Mouse (Mus musculus) gastrocnemius, adult 18-20 months (tissue): Measurements from ENCODE around the gene Rasgrp2. TPM values are rescaled to one million over a fixed set of nuclear protein-coding genes. Genes with fewer than 3 reads are reported as not detected.

ENCODE experiments used
- DNase-seq: peaks from one replicate; pipeline ENCODE4 v3.0.0; 2021; ENCODE audit warnings: low spot score
- total RNA-seq, 2 experiments: library from RNA; stranded (reverse); gene quantifications; 2 replicates each; pipeline ENCODE4 v1.2.3; 2021

The Rasgrp2 gene
- total RNA-seq, 2 experiments from 2014 or later, result 8.3 to 18.2 TPM

GRCm38 (mm10) chr19:6407109-6407508 is 8.0 kb downstream of the Rasgrp2 start:
- no peak for DNase-seq

GRCm38 (mm10) chr19:6407816-6408510 is 8.8 kb downstream of the Rasgrp2 start:
- no peak for DNase-seq

DNA sequence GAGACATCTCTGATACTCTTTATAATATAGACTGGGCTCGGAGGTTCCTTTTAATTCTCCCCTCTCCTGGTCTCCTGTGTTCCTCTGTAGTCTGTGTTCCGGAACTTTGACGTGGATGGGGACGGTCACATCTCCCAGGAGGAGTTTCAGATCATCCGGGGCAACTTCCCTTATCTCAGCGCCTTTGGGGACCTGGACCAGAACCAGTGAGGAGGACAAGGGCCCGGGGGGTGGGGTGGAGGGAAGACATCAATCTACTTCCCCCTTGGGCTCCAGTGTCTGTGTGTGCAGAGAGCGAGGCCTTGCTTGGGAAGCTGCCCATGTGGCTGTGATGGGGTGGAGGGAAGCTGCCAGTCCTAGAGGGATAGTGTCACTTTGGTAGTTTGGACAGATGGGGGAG is 9.6 kb downstream of the Rasgrp2 start:
- no peak for DNase-seq

DNA sequence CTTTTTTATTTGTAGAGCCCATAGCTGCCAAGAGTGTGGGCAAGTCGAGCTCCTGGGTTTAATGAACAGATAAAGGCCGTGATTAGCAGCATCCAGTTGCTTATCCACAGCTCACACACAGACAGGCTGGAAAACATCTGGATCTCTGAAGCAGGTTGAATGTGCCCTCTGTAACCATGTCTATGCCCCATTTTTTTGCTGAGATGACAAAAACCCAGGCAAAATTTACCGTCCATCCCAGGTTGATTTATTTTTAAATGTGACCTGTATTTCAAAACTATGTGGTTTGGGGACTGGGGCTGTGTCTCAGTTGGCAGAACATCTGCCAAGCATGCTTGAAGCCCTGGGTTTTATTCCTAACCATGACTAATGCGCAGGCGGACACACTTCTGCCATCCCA is 10.0 kb downstream of the Rasgrp2 start:
- no peak for DNase-seq

GRCm38 (mm10) chr19:6409936-6410335 is 10.8 kb downstream of the Rasgrp2 start:
- DNase-seq, result no peak

DNA sequence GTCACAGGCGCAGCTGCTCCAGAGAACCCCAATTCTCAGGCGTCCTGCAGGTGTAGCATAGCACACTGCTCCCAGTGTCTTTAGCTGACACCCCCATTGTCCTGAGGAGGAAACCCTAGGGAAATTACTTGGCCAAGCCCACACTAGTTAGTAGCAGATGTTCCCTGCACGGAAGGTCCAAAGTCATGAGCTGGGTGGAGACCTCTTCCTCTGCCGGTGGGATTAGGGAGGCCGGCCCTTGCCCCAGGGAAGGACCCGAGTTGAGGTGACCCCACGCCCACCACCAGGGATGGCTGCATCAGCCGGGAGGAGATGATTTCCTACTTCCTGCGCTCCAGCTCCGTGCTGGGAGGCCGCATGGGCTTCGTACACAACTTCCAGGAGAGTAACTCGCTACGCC is 13.7 kb downstream of the Rasgrp2 start:
- DNase-seq, result no peak

- no peak for DNase-seq
Observed at GRCm38 (mm10) chr19:6415454-6415853, 16.3 kb downstream of the Rasgrp2 start.

DNA sequence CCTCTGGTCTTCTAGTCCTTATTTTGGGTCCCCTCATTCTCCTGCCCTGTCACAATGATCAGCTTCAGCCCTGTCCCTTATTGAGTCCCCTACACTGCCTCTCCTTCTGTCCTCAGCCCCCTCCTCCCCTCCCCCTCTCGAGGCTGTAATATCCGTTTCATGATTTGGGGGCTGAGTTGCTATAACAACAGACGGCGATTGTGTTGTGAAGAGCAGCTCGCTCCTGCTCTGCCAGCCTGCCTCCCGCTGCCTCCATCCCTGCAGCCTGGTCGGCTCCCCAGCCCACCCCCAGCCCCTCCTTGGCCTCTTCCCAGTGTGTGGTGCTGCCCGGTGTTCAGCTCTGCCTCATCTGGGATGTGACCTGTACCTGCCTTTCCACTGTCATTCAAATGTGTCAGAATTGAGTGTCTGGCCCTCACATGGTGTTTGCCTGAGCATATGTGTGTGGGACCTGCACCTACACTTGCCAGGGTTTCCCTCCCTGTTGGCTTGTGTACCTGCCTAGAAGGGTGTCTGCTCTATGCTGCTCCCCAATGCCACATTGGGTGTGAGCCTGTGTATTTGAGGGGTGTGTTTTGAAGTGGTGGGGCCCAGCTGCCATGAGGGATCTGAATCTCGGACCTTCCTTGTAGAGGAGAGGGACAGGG is 17.1 kb downstream of the Rasgrp2 start:
- DNase-seq, result no peak

DNA sequence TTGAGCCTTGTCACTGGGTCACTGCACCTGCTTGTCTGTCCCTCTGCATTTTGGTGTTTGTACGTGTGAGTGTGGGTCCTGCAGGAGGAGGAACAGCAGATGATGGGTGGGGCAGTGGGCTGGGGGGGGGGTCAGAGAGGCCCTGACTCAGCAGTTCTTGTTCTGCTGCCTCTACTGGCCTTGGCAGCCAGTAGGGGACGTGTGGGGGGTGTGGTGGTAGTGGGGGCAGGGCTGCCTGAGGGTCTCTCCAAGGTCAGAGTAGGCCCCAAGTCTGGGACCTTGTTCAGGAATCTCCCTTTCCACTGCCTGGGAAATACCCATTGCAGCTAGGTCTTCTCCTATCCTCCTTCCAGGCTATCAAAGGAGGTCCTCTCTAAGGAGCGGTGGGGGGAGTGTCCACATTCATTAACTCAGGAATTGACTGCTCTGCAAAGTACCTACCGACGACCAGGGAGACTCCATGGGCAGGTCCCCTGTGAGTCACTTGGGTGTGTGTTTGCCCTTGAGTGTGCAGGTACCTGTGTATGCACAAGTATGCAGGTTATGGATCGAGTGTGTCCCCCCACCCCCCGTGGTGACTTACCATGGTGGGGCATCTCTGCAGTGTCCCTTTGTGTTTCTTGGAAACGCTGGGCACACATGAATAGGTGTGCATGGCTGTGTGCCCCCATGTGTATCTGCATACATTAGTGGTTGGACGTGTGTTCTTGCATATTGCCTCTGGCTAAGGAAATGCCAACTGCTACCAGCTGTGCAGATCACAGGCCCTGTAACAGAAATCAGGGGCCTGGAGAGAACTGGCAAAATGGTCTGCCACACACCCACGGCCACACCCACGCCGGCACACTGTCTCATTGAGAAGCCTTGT is 18.0 kb downstream of the Rasgrp2 start:
- no peak for DNase-seq

DNA sequence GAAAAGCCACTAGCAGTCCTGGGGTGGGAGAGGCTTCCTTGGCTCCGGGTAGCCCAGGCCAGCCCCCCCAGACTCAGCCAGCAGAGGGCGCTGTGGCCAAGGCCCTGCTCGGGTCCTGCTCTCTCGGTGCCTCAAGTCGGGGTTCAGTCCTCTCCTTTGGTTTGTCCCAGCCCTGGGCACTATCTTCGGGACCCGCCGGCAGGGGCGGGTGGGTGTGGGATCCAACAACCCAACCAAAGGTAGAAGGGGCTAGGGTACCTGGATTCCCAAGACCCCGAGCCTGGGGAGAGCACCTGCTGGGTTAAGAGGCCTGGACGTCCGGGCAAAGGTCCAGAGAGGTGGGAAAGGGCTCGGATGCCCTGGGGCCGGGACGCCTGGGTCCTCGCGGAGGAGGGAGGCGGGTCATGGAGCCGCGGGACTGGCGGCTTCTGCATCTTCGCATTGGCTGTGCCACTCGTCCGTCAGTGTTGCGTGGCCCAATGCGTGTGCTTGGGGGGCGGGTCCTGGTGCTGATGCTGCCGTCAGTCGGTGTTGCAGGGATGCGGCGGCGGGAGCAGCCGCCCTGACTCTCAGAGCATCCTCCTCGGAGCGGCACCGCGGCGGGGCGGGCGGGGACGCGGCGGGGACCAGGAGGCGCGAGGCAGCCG is 19.2 kb downstream of the Rasgrp2 start, which contains the start of gene Nrxn2:
Nrxn2 (plus strand) TSS at position 499 of the 647 bp plus-strand sequence.
- DNase-seq, result peak; percentile 85

- DNase-seq, result no peak
Observed at GRCm38 (mm10) chr19:6418984-6419692, 20.0 kb downstream of the Rasgrp2 start.

DNA sequence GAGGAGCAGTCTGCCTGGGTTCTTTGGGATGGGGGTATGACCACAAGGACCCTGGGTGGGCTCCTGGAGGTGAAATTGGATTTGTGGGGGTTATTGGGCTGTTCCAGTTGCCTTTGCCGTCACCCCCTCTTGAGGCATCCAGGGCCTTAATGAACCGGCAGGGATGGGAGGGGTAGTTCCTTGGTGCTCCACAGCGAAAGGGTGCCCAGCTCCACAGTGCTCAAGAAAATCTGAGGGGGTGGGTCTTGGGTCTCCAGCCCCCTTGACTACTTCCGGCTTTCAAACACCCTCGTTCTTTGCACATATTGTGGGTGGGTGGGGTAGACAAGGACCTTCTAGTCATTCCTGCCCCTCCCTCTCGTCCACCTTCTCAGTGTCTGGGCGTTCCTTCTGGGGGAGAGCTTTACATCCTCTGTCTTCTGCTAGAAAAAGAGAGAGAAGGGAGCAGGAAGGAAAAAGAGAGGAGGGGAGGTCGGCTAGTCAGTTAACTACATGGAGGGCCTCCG is 20.7 kb downstream of the Rasgrp2 start:
- DNase-seq, result no peak

- DNase-seq, result no peak
Observed at GRCm38 (mm10) chr19:6420481-6421210, 21.5 kb downstream of the Rasgrp2 start.

DNA sequence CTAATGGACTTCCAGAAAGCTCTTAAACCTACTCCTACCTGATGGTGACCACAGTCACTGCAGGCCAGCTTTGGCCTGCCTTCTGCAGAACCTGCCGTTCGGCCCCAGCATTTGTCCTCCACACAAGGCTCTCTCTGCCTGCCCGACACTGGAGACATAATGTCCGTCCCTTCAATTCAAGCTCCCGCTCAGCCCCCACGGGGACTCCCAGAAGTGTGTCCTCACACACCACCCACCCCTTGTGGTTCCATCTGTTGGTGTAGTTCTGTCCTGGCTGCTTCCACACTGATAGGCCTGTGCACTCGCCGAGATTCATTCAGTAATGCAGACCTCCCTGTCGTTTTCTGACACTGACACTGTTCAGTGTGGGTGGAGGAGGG is 22.1 kb downstream of the Rasgrp2 start:
- no peak for DNase-seq

DNA sequence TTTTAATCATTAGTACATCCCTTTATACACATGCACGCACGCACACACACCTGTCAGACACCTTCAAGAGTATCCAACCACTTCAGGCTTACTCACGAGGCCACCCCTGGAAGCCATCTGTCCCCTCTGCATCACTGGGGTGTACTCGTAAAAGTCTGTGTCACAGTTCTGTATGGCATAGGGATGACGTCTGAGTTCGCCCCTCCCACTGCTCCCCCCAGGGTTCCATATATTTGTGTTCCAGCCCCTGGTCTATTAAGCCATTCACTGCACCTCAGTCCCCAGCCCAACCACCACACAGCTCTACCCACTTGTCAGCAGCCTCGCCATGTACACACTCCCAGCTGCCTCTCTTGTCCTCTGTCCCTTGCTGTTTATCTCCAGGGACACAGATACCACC is 22.9 kb downstream of the Rasgrp2 start:
- DNase-seq, result no peak

GRCm38 (mm10) chr19:6423241-6423640 is 24.1 kb downstream of the Rasgrp2 start:
- no peak for DNase-seq

DNA sequence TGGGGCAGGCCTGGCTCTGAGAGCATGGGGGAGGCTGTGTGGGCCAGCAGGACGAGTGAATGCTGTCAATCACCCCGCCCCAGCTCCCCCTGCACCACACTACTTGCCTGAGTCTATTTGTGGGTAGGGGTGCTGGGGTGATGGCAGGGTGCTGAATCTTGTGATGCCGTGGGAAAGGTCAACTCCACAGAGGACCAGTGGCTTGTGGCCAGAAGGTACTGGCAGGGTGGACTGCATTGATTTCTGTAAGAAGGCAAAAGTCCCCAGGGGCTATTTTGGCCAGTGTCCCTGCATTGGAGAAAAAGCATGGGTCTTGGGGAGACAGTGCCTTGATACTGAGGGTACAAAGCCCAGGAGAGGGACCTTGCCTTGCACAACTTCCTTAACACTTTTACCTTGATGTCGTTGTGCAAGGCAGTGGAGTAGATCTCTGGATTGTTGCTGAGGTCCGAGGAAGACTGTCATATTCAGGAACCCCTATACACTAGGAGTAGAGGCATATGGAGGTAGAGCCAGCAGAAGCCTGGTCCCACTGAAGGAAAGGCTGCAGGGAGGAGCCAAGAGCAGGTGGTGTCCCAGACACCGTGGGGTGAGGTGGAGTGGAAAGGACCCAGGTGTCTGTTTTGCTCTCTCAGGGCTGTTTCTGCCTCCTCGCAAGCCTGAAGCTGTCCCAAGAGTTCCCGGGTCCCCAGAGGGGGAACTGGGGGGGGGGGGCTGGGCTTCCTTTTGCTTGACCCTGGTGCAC is 25.2 kb downstream of the Rasgrp2 start:
- DNase-seq, result no peak

GRCm38 (mm10) chr19:6425595-6425994 is 26.5 kb downstream of the Rasgrp2 start:
- no peak for DNase-seq

GRCm38 (mm10) chr19:6426703-6427500 is 27.8 kb downstream of the Rasgrp2 start:
- no peak for DNase-seq
